Mouse (Mus musculus) forebrain, embryonic 13.5 days (tissue): ENCODE data around the gene Ndufab1. TPM values are rescaled to one million over a fixed set of nuclear protein-coding genes. Genes with fewer than 3 reads are reported as not detected.
A peak's percentile ranks its signal among the peaks of the same experiment; 100 is the strongest.
"Not testable (repeated sequence)": the region's sequence is repeated elsewhere in the genome, so short reads cannot be mapped to it uniquely, and the experiment has no call there.

ENCODE experiments used
- ATAC-seq: fragments of 200-750 bp; cut with Nextera tagmentation; 2 replicates; pipeline ENCODE4 v1.8.0; 2017
- H3K27ac ChIP-seq: fragments of 300-500 bp; sonication (generic); 2 replicates; pipeline ENCODE4 v1.5.1; 2015; ENCODE audit warnings: inconsistent platforms, mild to moderate bottlenecking, moderate library complexity
- H3K27me3 ChIP-seq: fragments of 300-500 bp; sonication (generic); 2 replicates; pipeline ENCODE4 v1.6.1; 2015; ENCODE audit warnings: mild to moderate bottlenecking, inconsistent platforms
- H3K36me3 ChIP-seq: fragments of 300-500 bp; sonication (generic); 2 replicates; pipeline ENCODE4 v1.6.1; 2015; ENCODE audit warnings: mild to moderate bottlenecking, inconsistent platforms; ENCODE audit not compliant: poor library complexity, severe bottlenecking
- H3K4me1 ChIP-seq: fragments of 300-500 bp; sonication (generic); 2 replicates; pipeline ENCODE4 v1.6.1; 2015; ENCODE audit warnings: inconsistent platforms
- H3K4me2 ChIP-seq: fragments of 300-500 bp; sonication (generic); 2 replicates; pipeline ENCODE4 v1.6.1; 2015; ENCODE audit warnings: inconsistent platforms, mild to moderate bottlenecking, moderate library complexity
- H3K4me3 ChIP-seq: fragments of 300-500 bp; sonication (generic); 2 replicates; pipeline ENCODE4 v1.5.1; 2015; ENCODE audit warnings: mild to moderate bottlenecking, inconsistent platforms
- H3K9ac ChIP-seq: fragments of 300-500 bp; sonication (generic); 2 replicates; pipeline ENCODE4 v1.6.1; 2015; ENCODE audit warnings: mild to moderate bottlenecking, inconsistent platforms
- H3K9me3 ChIP-seq: fragments of 300-500 bp; sonication (generic); replicated peaks from 2 replicates; pipeline ENCODE4 v1.6.1; 2016; ENCODE audit warnings: inconsistent platforms
- WGBS: fragments of 180-500 bp; shearing (Covaris S2); methylation state at CpG from one replicate; pipeline ENCODE4 v1.1.7; 2015; 5-methylcytosine and 5-hydroxymethylcytosine counted together
- polyA plus RNA-seq: library from polyadenylated mRNA; unstranded; fragments of >200 nt; fragmentation: Nextera tagmentation; extraction: Ambion mirVana; gene quantifications from 2 replicates; pipeline ENCODE4 v1.2.1, GENCODE M21; 2015

Ndufab1 gene
- polyA plus RNA-seq, 1 experiment from 2014 or later = 653 TPM

DNA sequence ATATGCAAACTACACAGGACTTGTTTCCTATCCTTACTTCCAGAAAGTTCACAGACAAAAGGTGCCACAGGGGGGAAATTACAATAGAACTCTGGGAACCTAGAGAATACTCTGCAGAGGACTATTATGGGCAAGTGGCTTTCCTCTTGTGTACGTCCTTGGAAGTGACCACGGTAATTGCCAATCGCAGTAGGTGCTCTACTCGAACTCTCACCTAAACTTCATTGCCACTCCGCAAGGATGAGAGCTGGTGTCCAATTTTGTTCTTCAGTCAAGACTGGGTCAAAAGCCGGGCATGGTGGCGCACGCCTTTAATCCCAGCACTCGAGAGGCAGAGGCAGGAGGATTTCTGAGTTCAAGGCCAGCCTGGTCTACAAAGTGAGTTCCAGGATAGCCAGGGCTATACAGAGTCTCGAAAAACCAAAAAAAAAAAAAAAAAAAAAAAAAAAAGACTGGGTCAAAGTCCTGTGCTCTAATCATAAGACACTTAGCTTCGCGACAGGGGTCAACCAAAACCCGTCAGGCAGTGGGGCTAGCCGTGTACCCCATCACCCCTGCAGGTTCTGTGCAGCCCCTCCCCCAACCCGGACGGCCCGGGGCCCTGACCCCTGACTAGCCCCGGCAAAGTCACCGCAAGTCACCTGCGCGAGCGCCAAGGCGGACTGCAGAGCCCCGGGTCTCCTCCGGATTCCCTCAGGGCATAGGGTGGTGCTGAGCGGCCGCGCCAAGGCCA is 506 bp downstream of the Ndufab1 start:
- 10% methylated on average over 28 of the region's 28 CpGs for WGBS
- peak; percentile 68 for ATAC-seq
- Histone ChIP-seq H3K4me1 (peaks cover 11% of the 10 kb centered on the region), H3K4me3 (peak overlapping the region; percentile 71), H3K4me2 (peak overlapping the region; percentile 77), H3K36me3 (peaks cover 24% of the 10 kb centered on the region), H3K9ac (peak overlapping the region; percentile 84)
- not testable (repeated sequence) for H3K27me3 ChIP-seq, H3K9me3 ChIP-seq, H3K27ac ChIP-seq

- H3K9ac ChIP-seq = no peak overlapping the region
- no peak for ATAC-seq
- no peak overlapping the region for H3K27ac ChIP-seq
- H3K4me3 ChIP-seq = no peak overlapping the region
- peaks cover 11% of the 10 kb centered on the region for H3K4me1 ChIP-seq
- 65% methylated on average over 4 of the region's 4 CpGs for WGBS
- no peaks in the 10 kb centered on the region for H3K27me3 ChIP-seq
- peaks cover 44% of the 10 kb centered on the region for H3K36me3 ChIP-seq
- H3K9me3 ChIP-seq = no peaks in the 10 kb centered on the region
- H3K4me2 ChIP-seq = no peak overlapping the region
These were observed 2.5 kb downstream of the Ndufab1 start for GRCm38 (mm10) chr7:122099222-122099621.

DNA sequence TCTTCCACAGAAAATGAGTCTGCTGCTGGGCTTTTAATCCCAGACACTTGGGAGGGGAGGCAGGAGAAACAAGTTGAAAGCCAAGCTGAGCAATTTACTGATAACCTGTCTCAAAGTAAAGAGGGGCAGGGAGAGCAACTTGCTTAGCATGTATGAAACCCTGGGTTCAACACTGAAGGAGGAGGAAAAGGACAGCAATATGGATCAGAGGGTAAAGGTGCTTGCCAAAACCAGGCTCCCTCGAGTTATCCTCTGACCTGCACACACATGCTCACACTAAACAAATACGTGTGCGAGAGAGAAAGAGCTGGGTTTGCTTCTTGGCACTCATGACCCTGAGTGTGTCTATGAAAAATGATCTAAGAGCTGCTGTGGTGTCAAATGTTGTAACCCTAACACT is 3.7 kb downstream of the Ndufab1 start:
- Histone ChIP-seq H3K9ac (no peak overlapping the region), H3K27ac (no peak overlapping the region), H3K9me3 (no peaks in the 10 kb centered on the region), H3K4me1 (peaks cover 11% of the 10 kb centered on the region), H3K27me3 (no peaks in the 10 kb centered on the region), H3K4me3 (no peak overlapping the region), H3K36me3 (peaks cover 53% of the 10 kb centered on the region), H3K4me2 (no peak overlapping the region)
- no peak for ATAC-seq
- 90% methylated on average over 3 of the region's 3 CpGs for WGBS

DNA sequence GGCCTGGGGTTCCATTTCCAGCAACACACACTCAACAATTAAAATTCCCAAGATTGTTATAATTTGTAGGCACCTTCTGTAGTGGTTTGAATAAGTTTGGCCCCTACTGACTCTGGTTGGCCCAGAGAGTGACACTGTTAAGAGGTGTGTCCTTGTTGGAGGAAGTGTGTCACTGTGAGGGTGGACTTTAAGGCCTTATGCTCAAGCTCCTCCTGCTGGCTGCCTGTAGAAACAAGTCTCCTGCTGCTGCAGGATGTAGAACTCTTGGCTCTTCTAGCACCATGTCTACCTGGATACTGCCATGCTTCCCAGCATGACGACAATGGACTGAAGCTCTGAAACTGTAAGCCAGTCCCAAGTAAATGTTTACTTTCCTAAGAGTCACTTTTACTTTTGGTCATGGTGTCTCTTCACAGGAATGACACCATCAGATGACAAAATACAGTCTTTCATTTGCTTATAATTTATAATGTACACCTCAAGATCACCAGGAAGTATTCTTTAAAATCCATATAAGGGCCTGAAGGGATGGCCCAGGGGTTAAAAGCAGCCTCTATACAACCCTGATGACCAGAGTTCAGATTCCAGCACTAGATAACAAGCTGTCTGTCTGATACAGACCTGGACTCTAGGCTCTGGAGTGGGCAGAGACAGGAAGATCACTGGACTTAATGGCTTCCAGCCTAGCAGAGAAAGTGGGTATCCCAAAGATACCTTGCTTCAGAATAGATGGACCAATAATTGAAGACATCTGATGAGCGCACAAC is 6.9 kb downstream of the Ndufab1 start:
- no peak for ATAC-seq
- no peaks in the 10 kb centered on the region for H3K4me1 ChIP-seq
- no peak overlapping the region for H3K9ac ChIP-seq
- H3K4me3 ChIP-seq = no peak overlapping the region
- no peaks in the 10 kb centered on the region for H3K27me3 ChIP-seq
- H3K27ac ChIP-seq = no peak overlapping the region
- H3K36me3 ChIP-seq = peaks cover 83% of the 10 kb centered on the region
- H3K9me3 ChIP-seq = no peaks in the 10 kb centered on the region
- 96% methylated on average over 2 of the region's 2 CpGs for WGBS
- no peak overlapping the region for H3K4me2 ChIP-seq

- Histone ChIP-seq H3K4me1 (no peaks in the 10 kb centered on the region), H3K9me3 (no peaks in the 10 kb centered on the region), H3K4me3 (no peak overlapping the region), H3K9ac (no peak overlapping the region), H3K27me3 (no peaks in the 10 kb centered on the region), H3K4me2 (no peak overlapping the region), H3K27ac (no peak overlapping the region), H3K36me3 (peaks cover 86% of the 10 kb centered on the region)
- 91% methylated on average over 11 of the region's 11 CpGs for WGBS
- ATAC-seq = no peak
These were observed 14.3 kb downstream of the Ndufab1 start for GRCm38 (mm10) chr7:122087195-122087982.

- no peak overlapping the region for H3K4me3 ChIP-seq
- no peaks in the 10 kb centered on the region for H3K9me3 ChIP-seq
- H3K27me3 ChIP-seq = no peaks in the 10 kb centered on the region
- H3K27ac ChIP-seq = no peak overlapping the region
- no peak overlapping the region for H3K4me2 ChIP-seq
- no peak for ATAC-seq
- H3K36me3 ChIP-seq = peaks cover 88% of the 10 kb centered on the region
- no peaks in the 10 kb centered on the region for H3K4me1 ChIP-seq
- WGBS = 97% methylated on average over 1 of the region's 1 CpGs
- H3K9ac ChIP-seq = no peak overlapping the region
These were observed 20.6 kb downstream of the Ndufab1 start for GRCm38 (mm10) chr7:122081071-122081470.

DNA sequence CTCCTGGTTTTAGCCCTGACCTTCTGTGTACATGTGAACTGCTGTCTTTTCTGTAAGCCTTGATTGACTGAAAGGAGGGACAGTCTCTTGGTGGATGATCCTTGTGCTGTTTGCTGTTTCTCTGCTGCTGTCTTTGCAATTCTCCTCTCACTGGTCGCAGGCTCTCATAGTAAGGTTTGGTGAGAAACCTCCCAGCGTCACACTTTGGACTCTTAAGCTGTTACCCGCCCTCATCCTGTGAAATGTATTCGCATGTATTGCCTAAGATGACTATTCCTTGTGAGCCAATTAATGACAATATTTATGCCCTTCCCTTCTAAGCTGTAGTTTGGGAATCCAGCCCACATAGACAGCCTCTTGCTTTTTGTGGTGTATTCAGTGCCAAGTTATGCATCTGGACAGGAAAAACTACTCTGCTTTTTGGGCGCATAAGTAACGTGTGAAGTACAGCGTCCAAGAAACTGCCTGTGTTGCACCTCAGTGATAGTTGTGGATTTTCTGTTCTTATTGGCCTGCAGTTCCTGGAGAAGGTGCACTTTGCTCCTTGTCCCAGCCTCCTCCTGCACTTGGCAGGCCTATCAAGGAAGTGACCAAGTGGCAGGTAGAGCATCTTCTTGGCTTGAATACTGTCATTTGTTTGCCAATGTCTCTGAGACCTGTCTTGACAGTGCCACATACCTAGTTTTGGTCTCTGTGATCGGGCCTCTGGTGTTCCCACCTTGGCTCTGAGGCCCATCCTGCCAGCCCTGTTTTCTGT is 21.7 kb downstream of the Ndufab1 start:
- no peak overlapping the region for H3K27ac ChIP-seq
- no peak overlapping the region for H3K4me2 ChIP-seq
- no peak for ATAC-seq
- H3K27me3 ChIP-seq = no peaks in the 10 kb centered on the region
- H3K36me3 ChIP-seq = peaks cover 90% of the 10 kb centered on the region
- 95% methylated on average over 8 of the region's 8 CpGs for WGBS
- H3K9me3 ChIP-seq = no peaks in the 10 kb centered on the region
- H3K4me3 ChIP-seq = no peak overlapping the region
- no peaks in the 10 kb centered on the region for H3K4me1 ChIP-seq
- H3K9ac ChIP-seq = no peak overlapping the region

DNA sequence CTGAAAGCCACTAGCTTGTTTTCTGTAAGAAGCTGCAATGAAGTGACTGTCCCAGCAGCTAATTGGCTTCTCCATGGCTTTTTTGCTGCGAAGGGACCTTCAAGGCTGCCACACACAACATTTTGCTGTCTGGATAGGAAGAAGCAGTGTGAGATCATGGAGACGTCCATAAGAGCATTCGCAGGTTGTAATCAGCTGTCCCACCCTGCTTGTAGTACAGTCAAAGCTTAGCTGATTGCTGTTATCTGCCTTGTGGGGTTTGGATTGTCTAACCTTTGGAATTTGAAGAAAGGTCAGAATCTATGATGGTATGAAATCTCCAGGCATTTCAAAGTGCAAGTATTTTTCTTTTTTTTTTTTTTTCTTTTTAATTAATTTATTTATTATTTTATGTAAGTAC is 27.3 kb downstream of the Ndufab1 start:
- no peak overlapping the region for H3K4me2 ChIP-seq
- no peak overlapping the region for H3K4me3 ChIP-seq
- peaks cover 92% of the 10 kb centered on the region for H3K36me3 ChIP-seq
- no peak for ATAC-seq
- H3K4me1 ChIP-seq = peaks cover 9% of the 10 kb centered on the region
- no peaks in the 10 kb centered on the region for H3K9me3 ChIP-seq
- H3K27ac ChIP-seq = no peak overlapping the region
- 85% methylated on average over 3 of the region's 3 CpGs for WGBS
- no peaks in the 10 kb centered on the region for H3K27me3 ChIP-seq
- H3K9ac ChIP-seq = no peak overlapping the region

GRCm38 (mm10) chr7:122067517-122068381 is 33.9 kb downstream of the Ndufab1 start:
- Histone ChIP-seq H3K4me3 (peak overlapping the region; percentile 97), H3K9me3 (no peaks in the 10 kb centered on the region), H3K4me1 (peaks cover 36% of the 10 kb centered on the region), H3K4me2 (peak overlapping the region; percentile 71), H3K27me3 (no peaks in the 10 kb centered on the region), H3K9ac (peak overlapping the region; percentile 95), H3K36me3 (peaks cover 40% of the 10 kb centered on the region), H3K27ac (peak overlapping the region; percentile 96)
- 2% methylated on average over 55 of the region's 58 CpGs for WGBS
- peak; percentile 64; the same call in 1 of the 2 replicates for ATAC-seq

DNA sequence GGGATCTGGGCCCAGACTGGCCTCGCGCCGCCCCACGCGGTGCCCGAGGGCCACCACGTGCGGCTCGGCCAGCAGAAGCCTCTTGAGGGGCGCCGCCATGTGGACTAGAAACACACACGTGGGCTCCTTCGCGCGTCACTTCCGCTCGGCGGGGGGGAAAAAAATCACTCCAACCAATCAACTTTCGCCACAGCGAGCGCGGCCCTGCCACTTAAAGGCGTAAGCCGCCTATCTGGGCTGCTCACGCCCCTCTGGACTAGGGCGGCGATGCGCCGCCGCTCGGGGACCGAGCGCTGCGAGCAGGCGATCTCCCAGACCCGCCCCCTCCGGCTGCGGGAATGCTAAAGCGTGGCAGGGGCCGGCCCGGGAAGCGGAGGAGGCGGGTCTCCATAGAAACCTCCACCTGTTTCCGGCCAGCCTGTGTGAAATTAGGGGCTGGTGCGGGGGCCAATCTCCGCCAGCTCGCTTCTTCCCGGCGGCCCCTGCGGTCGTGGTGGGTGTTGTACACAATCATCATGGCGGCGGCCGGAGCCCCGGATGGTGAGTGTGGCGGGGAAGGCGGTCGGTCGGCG is 34.7 kb downstream of the Ndufab1 start, which contains the start of the genes Ubfd1 and Ears2:
Gene Ubfd1, plus strand, starts transcription at position 231 of the 572 bp plus-strand sequence.
Gene Ears2, minus strand, starts transcription at position 319 of the 572 bp plus-strand sequence.
- under 1% methylated on average over 60 of the region's 60 CpGs for WGBS
- H3K36me3 ChIP-seq = peaks cover 40% of the 10 kb centered on the region
- peak within 1 kb of the TSS; percentile 71 for H3K4me2 ChIP-seq
- H3K27me3 ChIP-seq = no peaks in the 10 kb centered on the region
- ATAC-seq = peak; percentile 98
- peak within 1 kb of the TSS; percentile 97 for H3K4me3 ChIP-seq
- H3K9ac ChIP-seq = peak within 1 kb of the TSS; percentile 95
- no peaks in the 10 kb centered on the region for H3K9me3 ChIP-seq
- H3K27ac ChIP-seq = peak within 1 kb of the TSS; percentile 96
- H3K4me1 ChIP-seq = peaks cover 36% of the 10 kb centered on the region
